Mouse (Mus musculus): ENCODE measurements around the gene Spindoc. TPM values are rescaled to one million over a fixed set of nuclear protein-coding genes. Genes with fewer than 3 reads are reported as not detected.
A peak's percentile ranks its signal among the peaks of the same experiment; 100 is the strongest.
"Not testable (repeated sequence)": the region's sequence is repeated elsewhere in the genome, so short reads cannot be mapped to it uniquely, and the experiment has no call there.

Spindoc gene
- polyA plus RNA-seq, 1 experiment from 2014 or later: 48.5 TPM

GRCm38 (mm10) chr19:7417911-7418849 lies 35.4 kb upstream of the Spindoc start:
- Histone ChIP-seq H3K36me3 (peaks cover 40% of the 10 kb centered on the region), H3K27me3 (ENCODE audit: low read depth, poor library complexity, severe bottlenecking) (peaks cover 9% of the 10 kb centered on the region; the same call in 1 of the 2 replicates), H3K27ac (peak overlapping the region; percentile 99), H3K4me1 (peaks cover 60% of the 10 kb centered on the region), H3K4me3 (peak overlapping the region; percentile 93), H3K9me3 (replicated peaks) (no peaks in the 10 kb centered on the region)
- DNase-seq (ENCODE audit: low spot score): peak; percentile 92
- WGBS: under 1% methylated on average over 59 of the region's 59 CpGs

GRCm38 (mm10) chr19:7416834-7417735 lies 34.3 kb upstream of the Spindoc start, which contains the start of gene 2700081O15Rik:
2700081O15Rik (plus strand) TSS chr19:7417625.
- H3K36me3 ChIP-seq: peaks cover 29% of the 10 kb centered on the region
- peak within 1 kb of the TSS; percentile 93 for H3K4me3 ChIP-seq
- WGBS: under 1% methylated on average over 97 of the region's 107 CpGs
- peaks cover 49% of the 10 kb centered on the region for H3K4me1 ChIP-seq
- H3K27ac ChIP-seq: peak within 1 kb of the TSS; percentile 99
- no peaks in the 10 kb centered on the region for H3K9me3 ChIP-seq (replicated peaks)
- DNase-seq (ENCODE audit: low spot score): peak; percentile 85
- H3K27me3 ChIP-seq (ENCODE audit: low read depth, poor library complexity, severe bottlenecking): 0 out of 2 replicates have a peak, but pooled peaks cover 6% of the 10 kb centered on the region

- H3K9me3 ChIP-seq (replicated peaks): no peaks in the 10 kb centered on the region
- H3K4me3 ChIP-seq: peak overlapping the region; percentile 93
- peak overlapping the region; percentile 99 for H3K27ac ChIP-seq
- peaks cover 20% of the 10 kb centered on the region for H3K36me3 ChIP-seq
- WGBS: 37% methylated on average over 22 of the region's 22 CpGs
- peaks cover 40% of the 10 kb centered on the region for H3K4me1 ChIP-seq
- H3K27me3 ChIP-seq (ENCODE audit: low read depth, poor library complexity, severe bottlenecking): 0 out of 2 replicates have a peak, but pooled peaks cover 1% of the 10 kb centered on the region
- no peak for DNase-seq (ENCODE audit: low spot score)
These were observed 33.4 kb upstream of the Spindoc start for GRCm38 (mm10) chr19:7415916-7416833.

GRCm38 (mm10) chr19:7412361-7412760 lies 29.6 kb upstream of the Spindoc start:
- H3K4me1 ChIP-seq: peaks cover 15% of the 10 kb centered on the region
- no peak overlapping the region for H3K4me3 ChIP-seq
- no peaks in the 10 kb centered on the region for H3K9me3 ChIP-seq (replicated peaks)
- no peak overlapping the region for H3K27ac ChIP-seq
- 59% methylated on average over 2 of the region's 2 CpGs for WGBS
- no peaks in the 10 kb centered on the region for H3K27me3 ChIP-seq (ENCODE audit: low read depth, poor library complexity, severe bottlenecking)
- peaks cover 4% of the 10 kb centered on the region; the same call in 1 of the 2 replicates for H3K36me3 ChIP-seq
- no peak for DNase-seq (ENCODE audit: low spot score)

- H3K4me1 ChIP-seq: no peaks in the 10 kb centered on the region
- H3K36me3 ChIP-seq: no peaks in the 10 kb centered on the region
- H3K27me3 ChIP-seq (ENCODE audit: low read depth, poor library complexity, severe bottlenecking): peaks cover 10% of the 10 kb centered on the region
- no peak for DNase-seq (ENCODE audit: low spot score)
- no peak overlapping the region for H3K27ac ChIP-seq
- H3K9me3 ChIP-seq (replicated peaks): no peaks in the 10 kb centered on the region
- WGBS: 88% methylated on average over 9 of the region's 9 CpGs
- H3K4me3 ChIP-seq: no peak overlapping the region
These were observed 21.9 kb upstream of the Spindoc start for GRCm38 (mm10) chr19:7404623-7405229.

- Histone ChIP-seq H3K36me3 (no peaks in the 10 kb centered on the region), H3K4me1 (no peaks in the 10 kb centered on the region), H3K4me3 (no peak overlapping the region), H3K9me3 (replicated peaks) (no peaks in the 10 kb centered on the region), H3K27me3 (ENCODE audit: low read depth, poor library complexity, severe bottlenecking) (peaks cover 20% of the 10 kb centered on the region), H3K27ac (no peak overlapping the region)
- 79% methylated on average over 11 of the region's 11 CpGs for WGBS
- no peak for DNase-seq (ENCODE audit: low spot score)
These were observed 17.8 kb upstream of the Spindoc start for GRCm38 (mm10) chr19:7400635-7401034.

- not testable (repeated sequence) for H3K9me3 ChIP-seq (replicated peaks); H3K27ac ChIP-seq; H3K4me3 ChIP-seq; H3K36me3 ChIP-seq; H3K4me1 ChIP-seq; DNase-seq (ENCODE audit: low spot score)
- H3K27me3 ChIP-seq (ENCODE audit: low read depth, poor library complexity, severe bottlenecking): peaks cover 20% of the 10 kb centered on the region
- WGBS: 36% methylated on average over 24 of the region's 24 CpGs
These were observed 16.1 kb upstream of the Spindoc start for GRCm38 (mm10) chr19:7398898-7399297.

GRCm38 (mm10) chr19:7396867-7397826 lies 14.4 kb upstream of the Spindoc start:
- not testable (repeated sequence) for H3K9me3 ChIP-seq (replicated peaks); H3K4me1 ChIP-seq; DNase-seq (ENCODE audit: low spot score); H3K4me3 ChIP-seq; H3K27ac ChIP-seq; H3K36me3 ChIP-seq
- WGBS: 79% methylated on average over 10 of the region's 10 CpGs
- H3K27me3 ChIP-seq (ENCODE audit: low read depth, poor library complexity, severe bottlenecking): peaks cover 20% of the 10 kb centered on the region

GRCm38 (mm10) chr19:7388488-7388887 lies 5.7 kb upstream of the Spindoc start:
- no peak for DNase-seq (ENCODE audit: low spot score)
- Histone ChIP-seq H3K4me3 (no peak overlapping the region), H3K36me3 (peaks cover 4% of the 10 kb centered on the region; the same call in 1 of the 2 replicates), H3K9me3 (replicated peaks) (no peaks in the 10 kb centered on the region), H3K27ac (no peak overlapping the region), H3K4me1 (peaks cover 5% of the 10 kb centered on the region), H3K27me3 (ENCODE audit: low read depth, poor library complexity, severe bottlenecking) (no peaks in the 10 kb centered on the region)
- 83% methylated on average over 6 of the region's 6 CpGs for WGBS

GRCm38 (mm10) chr19:7386042-7386441 lies 3.2 kb upstream of the Spindoc start:
- H3K27ac ChIP-seq: no peak overlapping the region
- 84% methylated on average over 2 of the region's 2 CpGs for WGBS
- peaks cover 21% of the 10 kb centered on the region for H3K4me1 ChIP-seq
- peaks cover 4% of the 10 kb centered on the region; the same call in 1 of the 2 replicates for H3K36me3 ChIP-seq
- H3K27me3 ChIP-seq (ENCODE audit: low read depth, poor library complexity, severe bottlenecking): no peaks in the 10 kb centered on the region
- no peaks in the 10 kb centered on the region for H3K9me3 ChIP-seq (replicated peaks)
- DNase-seq (ENCODE audit: low spot score): no peak
- H3K4me3 ChIP-seq: no peak overlapping the region
